Mouse (Mus musculus) lung, adult 2 months (tissue): ENCODE measurements around the gene Krr1.

ENCODE experiments used
- CTCF ChIP-seq: fragments of 200-500 bp; IDR thresholded peaks from 2 replicates; pipeline ENCODE4 v1.5.1; 2011; ENCODE audit warnings: mild to moderate bottlenecking, low read length, control low read depth; ENCODE audit not compliant: insufficient read depth
- POLR2A ChIP-seq: fragments of 200-500 bp; IDR thresholded peaks from 2 replicates; pipeline ENCODE4 v1.6.1; 2011; ENCODE audit warnings: low read depth, mild to moderate bottlenecking, control low read depth, low read length, borderline replicate concordance; ENCODE audit errors: extremely low read depth

- TF ChIP-seq POLR2A (no peak), CTCF (no peak)
These were observed 29.4 kb upstream of the Krr1 start for GRCm38 (mm10) chr10:111943026-111943425.
